In the genomic region with DNA sequence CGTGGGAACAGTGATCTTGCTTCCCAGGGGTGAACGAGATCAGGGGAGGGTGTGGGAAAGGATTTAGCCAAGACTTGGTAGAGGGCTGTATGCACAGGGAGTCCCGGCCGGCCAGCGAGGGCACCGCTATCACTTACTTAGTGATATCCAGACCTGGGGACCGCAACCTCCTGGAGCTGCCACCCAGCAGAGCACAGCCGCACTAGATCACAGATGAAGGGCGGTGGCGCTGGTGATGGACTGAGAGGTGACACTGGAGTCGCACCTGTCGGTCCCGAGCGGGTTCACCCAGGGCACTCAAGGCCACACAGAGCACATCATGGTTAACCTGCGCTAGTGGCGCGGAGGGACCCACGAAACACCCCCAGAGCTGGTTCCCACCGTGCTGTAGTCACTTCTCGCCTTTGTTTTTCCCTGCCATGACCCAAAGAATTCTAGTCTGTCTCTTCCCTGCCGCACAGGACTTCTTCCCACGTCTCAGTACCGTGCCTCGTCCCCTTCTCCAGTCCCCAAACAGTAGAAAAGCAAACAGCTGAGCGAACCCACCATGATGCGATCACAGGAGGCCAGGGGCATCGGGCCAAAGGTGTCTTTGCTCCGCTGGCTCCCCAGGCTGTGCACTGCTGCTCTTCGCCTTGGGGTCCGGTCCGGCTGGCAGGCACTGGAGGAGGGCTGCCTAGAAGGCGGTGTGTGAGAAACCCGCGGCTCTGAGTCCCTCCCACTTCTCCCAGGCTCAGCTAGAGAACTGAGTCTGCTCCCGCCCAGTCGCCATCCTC, we compare ENCODE assay signal across 7 mouse cellular contexts. TPM values are rescaled to one million over a fixed set of nuclear protein-coding genes. Genes with fewer than 3 reads are reported as not detected.
DNase-seq lines count a peak whose midpoint lies in the region; ATAC-seq and TF ChIP-seq lines count a peak whose summit lies in the region.

TSS of gene Gucy1a1 (minus strand) at position 664 of the 776 bp plus-strand sequence.

- H3K4me2 ChIP-seq in intestine, postnatal 0 days (replicated peaks; ENCODE audit: low read depth), result peak within 1 kb of the TSS; percentile 63
- peak within 1 kb of the TSS; percentile 95 for H3K4me2 ChIP-seq in midbrain, embryonic 11.5 days

- no peaks in the 10 kb centered on the region for H3K27me3 ChIP-seq in intestine, postnatal 0 days (replicated peaks; ENCODE audit: control insufficient read depth, insufficient read depth, low read length)
- H3K27me3 ChIP-seq in midbrain, embryonic 11.5 days (ENCODE audit: control insufficient read depth, insufficient read depth, low read length), result no peaks in the 10 kb centered on the region

- no peaks in the 10 kb centered on the region for H3K4me1 ChIP-seq in intestine, postnatal 0 days (replicated peaks; ENCODE audit: control insufficient read depth, insufficient read depth, low read length)
- 0 out of 2 replicates have a peak, but pooled peaks cover 4% of the 10 kb centered on the region for H3K4me1 ChIP-seq in midbrain, embryonic 11.5 days (ENCODE audit: control insufficient read depth, insufficient read depth, low read length)

- H3K4me3 ChIP-seq in intestine, postnatal 0 days (ENCODE audit: low read depth, low read length), result peak within 1 kb of the TSS; percentile 53
- H3K4me3 ChIP-seq in midbrain, embryonic 11.5 days (ENCODE audit: low read depth, low read length), result peak within 1 kb of the TSS; percentile 44

- no peaks in the 10 kb centered on the region for H3K9me3 ChIP-seq in intestine, postnatal 0 days (ENCODE audit: control insufficient read depth)
- no peaks in the 10 kb centered on the region for H3K9me3 ChIP-seq in midbrain, embryonic 11.5 days (ENCODE audit: control insufficient read depth, low read length)

- peak within 1 kb of the TSS; percentile 59 for H3K9ac ChIP-seq in intestine, postnatal 0 days (ENCODE audit: low read depth, low read length)
- peak within 1 kb of the TSS; percentile 58 for H3K9ac ChIP-seq in midbrain, embryonic 11.5 days (ENCODE audit: low read length)

- TF ChIP-seq CTCF in intestine, postnatal 0 days (IDR thresholded peaks at IDR 0.05; ENCODE audit: low read depth), result no peak

- 0 out of 2 replicates have a peak, but pooled peaks have one; percentile 38 for ATAC-seq in intestine, postnatal 0 days
- ATAC-seq in midbrain, embryonic 11.5 days (ENCODE audit: low FRiP score), result peak; percentile 85

- H3K27ac ChIP-seq in intestine, postnatal 0 days (ENCODE audit: low read depth, low read length), result peak within 1 kb of the TSS; percentile 68
- H3K27ac ChIP-seq in midbrain, embryonic 11.5 days (ENCODE audit: low read depth, low read length), result no peak within 1 kb of the TSS

- intact Hi-C loops in left cerebral cortex, postnatal 4 days (cut with DNase I), result loop anchor here (10.0 kb wide), 1 partner anchor 189 kb away; no protein-coding TSS in a partner anchor

- no peaks in the 10 kb centered on the region for H3K36me3 ChIP-seq in intestine, postnatal 0 days (ENCODE audit: control insufficient read depth, insufficient read depth)
- no peaks in the 10 kb centered on the region for H3K36me3 ChIP-seq in midbrain, embryonic 11.5 days (ENCODE audit: control insufficient read depth, insufficient read depth, low read length)

- 2% methylated on average over 36 of the region's 36 CpGs for WGBS in intestine, postnatal 0 days
- WGBS in midbrain, embryonic 11.5 days, result under 1% methylated on average over 36 of the region's 36 CpGs

- DNase-seq in adrenal gland, adult 2 months, result peak; percentile 48
- DNase-seq in embryo, embryonic 11 days, result peak; percentile 65
- peak; percentile 98 for DNase-seq in heart, adult 11 months
- DNase-seq in left cerebral cortex, postnatal 4 days, result peak; percentile 64
- peak; percentile 94 for DNase-seq in midbrain, embryonic 11.5 days (ENCODE audit: low spot score, missing footprints)
- DNase-seq in spleen, postnatal 10 days (ENCODE audit: low spot score in 2 of 2), result peak; percentile 3 to 15

RNA-seq across cellular contexts. Expression of gene Gucy1a1, which starts in this region (rescaled TPM):
- total RNA-seq in adrenal gland, adult 2 months (2021), result 10 to 100 TPM; 22.4 to 32.3 TPM
- polyA plus RNA-seq in adrenal gland, adult 2 months (2012; rRNA removed), result 5.3 and 7.9 TPM in 2 replicates
- 15.7 and 15.9 TPM in 2 replicates for polyA plus RNA-seq in intestine, postnatal 0 days (2015; fragmentation: Nextera tagmentation; extraction: Ambion mirVana)
- total RNA-seq in left cerebral cortex, postnatal 4 days (2021), result 100 to 1,000 TPM; 138 to 165 TPM
- 3.6 and 3.9 TPM in 2 replicates for polyA plus RNA-seq in midbrain, embryonic 11.5 days (2014; fragmentation: Nextera tagmentation; extraction: Ambion mirVana)

Comparison
In these comparisons a context has a peak if more than half of its experiments do, and no peak if none do; other contexts are left out.
1. RNA of gene Gucy1a1 (total RNA-seq): 138 to 165 TPM in left cerebral cortex, postnatal 4 days; 22.4 to 32.3 TPM in adrenal gland, adult 2 months; every median in the first group is over 4 times any median in the second.
2. DNase-seq: peak in every context shown above with its lines; median percentile 98 in heart, adult 11 months; 94 in midbrain, embryonic 11.5 days; 65 in embryo, embryonic 11 days; 64 in left cerebral cortex, postnatal 4 days; 48 in adrenal gland, adult 2 months; 9 in spleen, postnatal 10 days.